ENCODE assay signal across 8 mouse cellular contexts in the genomic region with DNA sequence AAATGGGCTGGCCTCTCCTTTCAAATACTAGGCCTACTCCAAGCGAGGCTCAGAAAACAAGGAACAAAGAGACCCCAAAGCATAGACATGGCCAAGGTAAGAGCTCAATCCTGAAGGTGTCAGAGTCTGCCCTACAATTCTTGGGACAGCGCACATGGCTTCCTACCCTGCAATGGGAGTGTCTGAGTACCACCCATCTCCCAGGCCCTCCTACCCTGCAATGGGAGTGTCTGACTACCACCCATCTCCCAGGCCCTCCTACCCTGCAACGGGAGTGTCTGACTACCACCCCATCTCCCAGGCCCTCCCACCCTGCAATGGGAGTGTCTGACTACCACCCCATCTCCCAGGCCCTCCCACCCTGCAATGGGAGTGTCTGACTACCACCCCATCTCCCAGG. TPM values are rescaled to one million over a fixed set of nuclear protein-coding genes. Genes with fewer than 3 reads are reported as not detected.
DNase-seq lines count a peak whose midpoint lies in the region; ATAC-seq lines count a peak whose summit lies in the region.
"Not testable (repeated sequence)": the region's sequence is repeated elsewhere in the genome, so short reads cannot be mapped to it uniquely, and the experiment has no call there.

No protein-coding gene starts in this region.

- not testable (repeated sequence) for H3K4me3 ChIP-seq in ES-E14 (ENCODE audit: insufficient read depth in 1 of 2, low read depth in 1 of 2, low read length in 2 of 2, poor library complexity in 1 of 2, severe bottlenecking in 1 of 2); liver, embryonic 12.5 days; liver, embryonic 13.5 days (replicated peaks); midbrain, embryonic 11.5 days (ENCODE audit: low read depth, low read length)

- H3K27me3 ChIP-seq in liver, embryonic 12.5 days (replicated peaks); liver, embryonic 13.5 days; midbrain, embryonic 11.5 days (ENCODE audit: control insufficient read depth, insufficient read depth, low read length): not testable (repeated sequence)

- not testable (repeated sequence) for ATAC-seq in liver, embryonic 12.5 days; liver, embryonic 13.5 days (ENCODE audit: low read depth); midbrain, embryonic 11.5 days (ENCODE audit: low FRiP score)

- WGBS in liver, embryonic 12.5 days (ENCODE audit: insufficient replicate concordance): 65% methylated on average over 3 of the region's 3 CpGs
- 43% methylated on average over 3 of the region's 3 CpGs for WGBS in liver, embryonic 13.5 days (ENCODE audit: insufficient replicate concordance)
- WGBS in midbrain, embryonic 11.5 days: 83% methylated on average over 3 of the region's 3 CpGs

- H3K36me3 ChIP-seq in ES-E14 (ENCODE audit: control insufficient read depth, insufficient read depth, low read length, poor library complexity, severe bottlenecking): peaks cover 26% of the 10 kb centered on the region
- H3K36me3 ChIP-seq in liver, embryonic 12.5 days: peaks cover 53% of the 10 kb centered on the region
- peaks cover 43% of the 10 kb centered on the region for H3K36me3 ChIP-seq in liver, embryonic 13.5 days
- H3K36me3 ChIP-seq in midbrain, embryonic 11.5 days (ENCODE audit: control insufficient read depth, insufficient read depth, low read length): not testable (repeated sequence)

- not testable (repeated sequence) for H3K9me3 ChIP-seq in ES-E14 (ENCODE audit: control insufficient read depth, insufficient read depth, low read depth, low read length); liver, embryonic 12.5 days (replicated peaks); liver, embryonic 13.5 days (replicated peaks); midbrain, embryonic 11.5 days (ENCODE audit: control insufficient read depth, low read length)

- not testable (repeated sequence) for H3K9ac ChIP-seq in ES-E14 (ENCODE audit: insufficient read depth, low read depth, low read length, poor library complexity, severe bottlenecking); liver, embryonic 12.5 days; liver, embryonic 13.5 days; midbrain, embryonic 11.5 days (ENCODE audit: low read length)

- H3K4me1 ChIP-seq in ES-E14 (ENCODE audit: control insufficient read depth in 2 of 2, insufficient read depth in 2 of 2, low read length in 2 of 2, poor library complexity in 1 of 2); liver, embryonic 12.5 days; liver, embryonic 13.5 days (replicated peaks); midbrain, embryonic 11.5 days (ENCODE audit: control insufficient read depth, insufficient read depth, low read length): not testable (repeated sequence)

- in situ Hi-C loops in ES-E14 (cut with MboI; ENCODE audit: low sequenced_read_pairs in 2 of 2, unreplicated experiment in 2 of 2): not testable (repeated sequence)

- DNase-seq in ES-CJ7 (ENCODE audit: low read depth, low spot score) (peak; percentile 55), ES-E14 (ENCODE audit: low read depth, low spot score) (peak; percentile 53), R1 (ENCODE audit: low read depth, low spot score) (peak; percentile 41), ZHBTc4 (ENCODE audit: low read depth, low spot score) (peak; percentile 75), liver (peak; percentile 23)
- peak; percentile 15 for DNase-seq in liver, embryonic 13.5 days
- peak; percentile 64 for DNase-seq in midbrain, embryonic 11.5 days (ENCODE audit: low spot score, missing footprints)

- H3K4me2 ChIP-seq in liver, embryonic 12.5 days; liver, embryonic 13.5 days; midbrain, embryonic 11.5 days: not testable (repeated sequence)

- H3K27ac ChIP-seq in ES-E14 (ENCODE audit: insufficient read depth, low read depth, low read length, poor library complexity, severe bottlenecking); liver, embryonic 13.5 days; midbrain, embryonic 11.5 days (ENCODE audit: low read depth, low read length): not testable (repeated sequence)
- 0 out of 2 replicates have a peak overlapping the region, but pooled peaks have one; percentile 20 for H3K27ac ChIP-seq in liver, embryonic 12.5 days

RNA-seq across cellular contexts. Expression of a gene that starts 52.3 kb away (rescaled TPM):
- 19.1 and 20.0 TPM in 2 replicates for total RNA-seq in ES-E14 (2012; rRNA removed)
- polyA plus RNA-seq in liver, embryonic 12.5 days (2016; fragmentation: Nextera tagmentation; extraction: Ambion mirVana): 6.2 and 8.2 TPM in 2 replicates
- 5.1 and 6.0 TPM in 2 replicates for polyA plus RNA-seq in liver, embryonic 13.5 days (2015; fragmentation: Nextera tagmentation; extraction: Ambion mirVana)
- polyA plus RNA-seq in midbrain, embryonic 11.5 days (2014; fragmentation: Nextera tagmentation; extraction: Ambion mirVana): 12.6 and 14.5 TPM in 2 replicates

Comparison
In these comparisons a context has a peak if more than half of its experiments do, and no peak if none do; other contexts are left out.
1. DNase-seq: peak in every context shown above with its lines; median percentile 75 in ZHBTc4; 64 in midbrain, embryonic 11.5 days; 55 in ES-CJ7; 53 in ES-E14; 41 in R1; 23 in liver; 15 in liver, embryonic 13.5 days.